Mouse (Mus musculus): ENCODE measurements around the gene Sept12.

The Sept12 gene

GRCm38 (mm10) chr16:4974521-4974920 lies 23.1 kb downstream of the Sept12 start:
- DNase-seq (ENCODE audit: low read depth, low spot score) = no peak

- no peak for DNase-seq (ENCODE audit: low read depth, low spot score)
These were observed 26.0 kb downstream of the Sept12 start for GRCm38 (mm10) chr16:4971626-4972025.

- no peak for DNase-seq (ENCODE audit: low read depth, low spot score)
These were observed 28.4 kb downstream of the Sept12 start for GRCm38 (mm10) chr16:4969055-4969843.

GRCm38 (mm10) chr16:4968426-4968825 lies 29.2 kb downstream of the Sept12 start:
- DNase-seq (ENCODE audit: low read depth, low spot score) = no peak

GRCm38 (mm10) chr16:4965392-4966129 lies 32.1 kb downstream of the Sept12 start:
- no peak for DNase-seq (ENCODE audit: low read depth, low spot score)

- no peak for DNase-seq (ENCODE audit: low read depth, low spot score)
These were observed 32.8 kb downstream of the Sept12 start for GRCm38 (mm10) chr16:4964731-4965391.

GRCm38 (mm10) chr16:4963797-4964709 lies 33.6 kb downstream of the Sept12 start, which contains the start of gene Anks3:
Gene Anks3, minus strand, starts transcription at chr16:4964205.
- peak; percentile 94 for DNase-seq (ENCODE audit: low read depth, low spot score)

- DNase-seq (ENCODE audit: low read depth, low spot score) = no peak
These were observed 34.3 kb downstream of the Sept12 start for GRCm38 (mm10) chr16:4963346-4963745.

- no peak for DNase-seq (ENCODE audit: low read depth, low spot score)
These were observed 37.4 kb downstream of the Sept12 start for GRCm38 (mm10) chr16:4960260-4960659.

- DNase-seq (ENCODE audit: low read depth, low spot score) = no peak
These were observed 40.2 kb downstream of the Sept12 start for GRCm38 (mm10) chr16:4957446-4957845.

GRCm38 (mm10) chr16:4956609-4957008 lies 41.0 kb downstream of the Sept12 start:
- DNase-seq (ENCODE audit: low read depth, low spot score) = no peak

- no peak for DNase-seq (ENCODE audit: low read depth, low spot score)
These were observed 50.3 kb downstream of the Sept12 start for GRCm38 (mm10) chr16:4947378-4947777.

GRCm38 (mm10) chr16:4946155-4946554 lies 51.5 kb downstream of the Sept12 start:
- no peak for DNase-seq (ENCODE audit: low read depth, low spot score)

GRCm38 (mm10) chr16:4945415-4945814 lies 52.2 kb downstream of the Sept12 start:
- DNase-seq (ENCODE audit: low read depth, low spot score) = no peak

- DNase-seq (ENCODE audit: low read depth, low spot score) = no peak
These were observed 54.2 kb downstream of the Sept12 start for GRCm38 (mm10) chr16:4943431-4943830.

GRCm38 (mm10) chr16:4942868-4943267 lies 54.8 kb downstream of the Sept12 start:
- no peak for DNase-seq (ENCODE audit: low read depth, low spot score)

- no peak for DNase-seq (ENCODE audit: low read depth, low spot score)
These were observed 56.6 kb downstream of the Sept12 start for GRCm38 (mm10) chr16:4941016-4941415.

- DNase-seq (ENCODE audit: low read depth, low spot score) = no peak
These were observed 57.3 kb downstream of the Sept12 start for GRCm38 (mm10) chr16:4940311-4940850.

GRCm38 (mm10) chr16:4939412-4939811 lies 58.2 kb downstream of the Sept12 start:
- peak; percentile 24 for DNase-seq (ENCODE audit: low read depth, low spot score)

GRCm38 (mm10) chr16:4938989-4939388 lies 58.7 kb downstream of the Sept12 start:
- DNase-seq (ENCODE audit: low read depth, low spot score) = peak; percentile 96

- no peak for DNase-seq (ENCODE audit: low read depth, low spot score)
These were observed 59.2 kb downstream of the Sept12 start, which contains the start of gene Nudt16l1 for GRCm38 (mm10) chr16:4938461-4938860. Gene Nudt16l1, plus strand, starts transcription at chr16:4938761.
